Mouse (Mus musculus): ENCODE data around the gene Vps25. TPM values are rescaled to one million over a fixed set of nuclear protein-coding genes. Genes with fewer than 3 reads are reported as not detected.
A peak's percentile ranks its signal among the peaks of the same experiment; 100 is the strongest.

The Vps25 gene
- total RNA-seq (2021): 10 to 100 TPM; 63.0 to 66.0 TPM

- peak; percentile 82 to 86 for DNase-seq
These were observed at the start of gene Vps25 for GRCm38 (mm10) chr11:101253613-101254389. TSS of gene Vps25 (plus strand) at chr11:101253707.

- DNase-seq: no peak
These were observed 41.5 kb upstream of the Vps25 start for GRCm38 (mm10) chr11:101211970-101212369.

GRCm38 (mm10) chr11:101216936-101217335 is 36.6 kb upstream of the Vps25 start:
- DNase-seq: no peak

GRCm38 (mm10) chr11:101218436-101219055 is 35.0 kb upstream of the Vps25 start:
- DNase-seq: no peak

DNA sequence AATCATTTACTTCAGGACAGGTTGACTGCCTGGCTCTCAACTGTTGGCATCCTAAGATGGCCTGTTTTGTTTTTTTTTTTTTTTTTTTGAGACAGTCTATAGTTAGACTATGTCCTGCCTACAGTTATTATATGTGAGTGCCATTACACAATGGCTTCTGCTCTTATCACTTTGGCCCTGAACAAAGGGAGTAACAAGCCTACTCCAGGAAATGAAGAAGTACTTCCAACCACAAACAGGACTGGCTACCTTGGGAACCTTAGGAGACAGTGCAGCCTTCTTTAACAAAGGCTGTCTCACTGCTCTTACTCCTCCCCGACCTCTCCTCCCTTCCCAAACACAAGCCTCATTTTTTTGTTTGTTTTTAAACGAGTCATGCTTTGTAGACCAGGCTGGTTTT is 32.7 kb upstream of the Vps25 start:
- no peak for DNase-seq

GRCm38 (mm10) chr11:101221306-101221986 is 32.1 kb upstream of the Vps25 start:
- no peak for DNase-seq

- no peak for DNase-seq
These were observed 29.2 kb upstream of the Vps25 start for GRCm38 (mm10) chr11:101224337-101224736.

GRCm38 (mm10) chr11:101225331-101226064 is 28.0 kb upstream of the Vps25 start:
- DNase-seq: no peak

DNA sequence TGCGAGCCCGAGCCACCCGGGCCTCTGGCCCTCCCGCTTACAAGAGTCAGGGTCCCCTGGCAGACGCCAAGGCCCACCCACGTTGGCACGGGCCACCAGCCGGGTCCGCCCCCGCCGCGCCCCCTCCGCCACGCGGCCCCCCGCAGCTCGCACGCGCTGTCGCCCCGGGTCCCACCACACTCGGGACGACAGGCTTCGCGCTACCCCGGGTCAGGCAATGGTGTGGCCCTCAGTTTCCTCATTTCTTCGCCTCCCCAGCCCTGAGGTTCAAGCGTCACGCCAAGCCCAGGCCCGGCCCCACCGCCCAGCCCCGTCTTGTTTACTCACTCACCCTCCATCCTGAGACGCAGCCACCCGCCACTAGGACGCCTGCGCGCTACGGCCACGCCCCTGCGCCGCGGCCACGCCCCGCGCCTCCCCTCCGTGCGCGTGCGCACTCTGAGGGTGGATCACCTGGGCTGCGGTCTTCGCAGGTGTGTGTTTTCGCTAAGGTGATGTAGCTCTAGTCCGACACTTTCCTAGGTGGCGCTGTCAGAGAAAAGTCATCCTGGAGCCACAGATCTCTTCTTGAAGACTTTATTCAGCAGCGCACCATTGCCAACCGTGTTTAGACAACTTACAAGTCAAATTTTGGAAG is 27.3 kb upstream of the Vps25 start, which contains the start of gene Ezh1:
Ezh1 (minus strand) TSS at position 399 of the 637 bp plus-strand sequence.
- DNase-seq: peak; percentile 89 to 90

DNA sequence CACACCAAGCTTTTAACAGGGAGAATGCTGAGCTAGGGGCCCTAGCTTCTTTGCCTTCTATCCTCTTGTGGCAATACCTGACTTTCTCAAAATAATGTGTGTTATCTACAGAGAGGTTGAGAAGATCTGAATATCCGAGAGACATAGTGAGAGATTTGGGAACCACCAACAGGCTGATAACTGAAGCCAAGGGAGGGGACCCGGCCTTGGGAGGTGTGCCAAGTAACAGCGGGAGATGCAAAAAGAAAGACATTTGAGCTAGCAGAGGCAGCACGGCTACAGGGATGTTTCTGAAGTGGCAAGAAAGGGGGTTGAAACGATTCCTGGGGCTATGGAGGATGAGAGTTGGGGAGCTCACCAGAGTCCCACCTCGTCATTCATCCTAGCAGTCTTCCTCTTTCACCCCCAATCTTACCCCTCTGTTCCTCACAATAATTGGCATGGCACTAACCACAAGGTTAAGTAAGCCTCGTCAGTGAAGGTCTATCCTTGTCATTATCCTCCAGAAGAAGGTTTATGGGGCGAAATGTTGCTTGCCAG is 24.1 kb upstream of the Vps25 start:
- no peak for DNase-seq

GRCm38 (mm10) chr11:101230061-101230511 is 23.4 kb upstream of the Vps25 start:
- DNase-seq: no peak

- no peak for DNase-seq
These were observed 23.0 kb upstream of the Vps25 start for GRCm38 (mm10) chr11:101230526-101230925.

GRCm38 (mm10) chr11:101230991-101231871 is 22.3 kb upstream of the Vps25 start:
- DNase-seq: peak in 1 of 2 experiments; percentile 27

- no peak for DNase-seq
These were observed 21.3 kb upstream of the Vps25 start for GRCm38 (mm10) chr11:101232010-101232839.

GRCm38 (mm10) chr11:101233240-101233639 is 20.3 kb upstream of the Vps25 start:
- no peak for DNase-seq

DNA sequence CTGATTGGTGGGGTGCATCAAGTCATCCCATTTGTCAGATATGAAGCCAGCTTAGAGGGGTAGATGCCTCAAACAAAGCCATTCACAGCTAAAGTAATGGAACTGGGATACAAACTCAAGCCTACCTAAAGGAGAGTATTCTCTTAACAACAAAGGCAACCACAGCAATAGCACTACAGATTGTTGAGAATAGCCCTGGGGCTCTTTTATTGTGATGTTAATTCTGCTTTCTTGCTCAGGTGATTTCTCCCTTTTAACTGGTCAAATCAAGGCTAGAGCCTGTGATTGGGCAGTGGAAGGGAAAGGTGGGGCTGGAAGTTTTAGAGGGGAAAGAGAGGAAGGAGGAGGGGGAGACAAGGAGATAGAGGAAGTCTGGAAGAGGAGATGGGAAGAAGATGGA is 19.4 kb upstream of the Vps25 start:
- no peak for DNase-seq

GRCm38 (mm10) chr11:101235429-101235828 is 18.1 kb upstream of the Vps25 start:
- DNase-seq: no peak

GRCm38 (mm10) chr11:101236782-101237181 is 16.7 kb upstream of the Vps25 start:
- DNase-seq: no peak

- peak; percentile 33 to 55 for DNase-seq
These were observed 15.3 kb upstream of the Vps25 start for GRCm38 (mm10) chr11:101238071-101238647.
